In the genomic region with DNA sequence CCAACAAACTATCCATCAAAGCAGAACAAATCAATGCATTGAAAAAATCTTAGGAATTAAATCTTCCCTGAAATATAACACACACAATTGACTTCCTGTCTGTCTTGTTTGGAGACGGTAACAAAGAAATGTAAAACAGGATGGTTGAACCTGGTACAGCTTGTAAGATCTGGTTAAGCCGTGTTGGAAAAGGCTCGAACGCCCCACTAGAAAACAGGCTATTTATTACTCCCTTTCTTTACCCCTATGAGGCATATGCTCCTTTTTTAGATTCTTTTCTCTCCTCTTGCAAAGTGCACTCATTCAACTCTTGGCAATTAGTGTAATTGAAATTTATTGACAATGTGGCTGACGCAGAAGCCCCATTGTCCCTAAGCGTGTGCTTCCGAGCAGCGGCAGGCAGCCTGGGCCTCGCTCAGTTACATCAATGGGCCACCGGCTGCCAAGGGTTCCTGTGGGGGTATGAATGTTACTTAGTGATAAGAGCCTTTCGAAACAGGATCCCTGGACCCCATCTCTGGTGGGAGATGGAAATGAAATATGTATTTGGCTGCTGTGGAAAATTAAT, we compare ENCODE assay signal across 19 mouse cellular contexts.
A peak's percentile ranks its signal among the peaks of the same experiment; 100 is the strongest.
DNase-seq lines count a peak whose midpoint lies in the region; ATAC-seq and TF ChIP-seq lines count a peak whose summit lies in the region.
"Had no signal": no experiment of that assay in that cellular context is flagged by ENCODE, and none has a peak within 500 bp of the region (broad histone marks: within the 10 kb centered on the region; RNA-seq: fewer than 3 reads in every experiment).

No protein-coding gene starts in this region.

- no peaks in the 10 kb centered on the region for H3K9me3 ChIP-seq in embryonic facial prominence, embryonic 11.5 days (replicated peaks; ENCODE audit: control insufficient read depth, low read length)
- no peaks in the 10 kb centered on the region for H3K9me3 ChIP-seq in embryonic facial prominence, embryonic 10.5 days
- H3K9me3 ChIP-seq in forebrain, postnatal 0 days (ENCODE audit: low read length) = no peaks in the 10 kb centered on the region
- H3K9me3 ChIP-seq in midbrain, postnatal 0 days (ENCODE audit: low read length) = no peaks in the 10 kb centered on the region
- H3K9me3 ChIP-seq: embryonic facial prominence, embryonic 15.5 days; limb, embryonic 12.5 days had no signal

- DNase-seq in embryonic facial prominence, embryonic 11.5 days (ENCODE audit: low spot score) = peak; percentile 14
- DNase-seq in embryonic facial prominence, embryonic 10.5 days (ENCODE audit: low spot score) = no peak
- DNase-seq in Muller cell, postnatal 12 days (ENCODE audit: inconsistent ontology term) = peak; percentile 27
- DNase-seq in forebrain, postnatal 0 days = peak; percentile 39
- DNase-seq in midbrain, postnatal 0 days (ENCODE audit: low spot score) = peak; percentile 28
- DNase-seq in left cerebral cortex, postnatal 36 days (ENCODE audit: low spot score in 2 of 2) = no peak
- no peak for DNase-seq in spleen, adult 18-20 months
- DNase-seq in frontal cortex, postnatal 14 days (ENCODE audit: low spot score in 2 of 2) = no peak
- DNase-seq: cerebellum, postnatal 25 days; gastrocnemius, postnatal 14 days; kidney, adult 2 months; kidney, postnatal 4 days; thymus, postnatal 25 days had no signal

- TF ChIP-seq CTCF in forebrain, postnatal 0 days (IDR thresholded peaks at IDR 0.05; ENCODE audit: low read depth) = no peak
- TF ChIP-seq CTCF in midbrain, postnatal 0 days (IDR thresholded peaks at IDR 0.05) = no peak

- 71% methylated on average over 11 of the region's 11 CpGs for WGBS in embryonic facial prominence, embryonic 11.5 days
- 70% methylated on average over 11 of the region's 11 CpGs for WGBS in embryonic facial prominence, embryonic 10.5 days
- WGBS in forebrain, postnatal 0 days = 14% methylated on average over 11 of the region's 11 CpGs
- 38% methylated on average over 11 of the region's 11 CpGs for WGBS in midbrain, postnatal 0 days

- intact Hi-C loops in left cerebral cortex, postnatal 36 days (cut with DNase I) = no loop called here

- no peak overlapping the region for H3K9ac ChIP-seq in embryonic facial prominence, embryonic 11.5 days (replicated peaks; ENCODE audit: low read length)
- no peak overlapping the region for H3K9ac ChIP-seq in forebrain, postnatal 0 days
- H3K9ac ChIP-seq in midbrain, postnatal 0 days (replicated peaks; ENCODE audit: low read length, poor library complexity, severe bottlenecking) = no peak overlapping the region
- H3K9ac ChIP-seq: embryonic facial prominence, embryonic 15.5 days; limb, embryonic 12.5 days; liver, embryonic 14.5 days had no signal

- 0 out of 2 replicates have a peak, but pooled peaks have one; percentile 48 for ATAC-seq in embryonic facial prominence, embryonic 11.5 days (replicated peaks; ENCODE audit: insufficient number of reproducible peaks, low FRiP score, low TSS enrichment, low read depth)
- ATAC-seq in forebrain, postnatal 0 days = peak; percentile 60; the same call in 1 of the 2 replicates
- no peak for ATAC-seq in midbrain, postnatal 0 days (ENCODE audit: low FRiP score)
- ATAC-seq: lung, postnatal 0 days; Patski had no signal

- no peaks in the 10 kb centered on the region for H3K4me1 ChIP-seq in embryonic facial prominence, embryonic 11.5 days (ENCODE audit: control insufficient read depth, insufficient read depth, low read length)
- peaks cover 6% of the 10 kb centered on the region; the same call in 1 of the 2 replicates for H3K4me1 ChIP-seq in embryonic facial prominence, embryonic 10.5 days
- 0 out of 2 replicates have a peak, but pooled peaks cover 5% of the 10 kb centered on the region for H3K4me1 ChIP-seq in forebrain, postnatal 0 days (ENCODE audit: insufficient read depth)
- H3K4me1 ChIP-seq in midbrain, postnatal 0 days (ENCODE audit: insufficient read depth, low read length) = 0 out of 2 replicates have a peak, but pooled peaks cover 2% of the 10 kb centered on the region
- H3K4me1 ChIP-seq: embryonic facial prominence, embryonic 15.5 days; limb, embryonic 12.5 days; megakaryocyte, embryonic 14.5 days had no signal

- H3K27ac ChIP-seq in embryonic facial prominence, embryonic 11.5 days (replicated peaks; ENCODE audit: low read depth, low read length) = no peak overlapping the region
- no peak overlapping the region for H3K27ac ChIP-seq in embryonic facial prominence, embryonic 10.5 days (replicated peaks)
- no peak overlapping the region for H3K27ac ChIP-seq in forebrain, postnatal 0 days (ENCODE audit: low read depth, low read length)
- H3K27ac ChIP-seq in midbrain, postnatal 0 days (ENCODE audit: low read depth, low read length) = no peak overlapping the region
- H3K27ac ChIP-seq: embryonic facial prominence, embryonic 15.5 days; limb, embryonic 12.5 days; liver, embryonic 14.5 days had no signal

- H3K4me3 ChIP-seq in embryonic facial prominence, embryonic 11.5 days (ENCODE audit: low read depth, low read length) = no peak overlapping the region
- no peak overlapping the region for H3K4me3 ChIP-seq in embryonic facial prominence, embryonic 10.5 days
- no peak overlapping the region for H3K4me3 ChIP-seq in forebrain, postnatal 0 days (ENCODE audit: low read depth, low read length)
- no peak overlapping the region for H3K4me3 ChIP-seq in midbrain, postnatal 0 days (ENCODE audit: low read depth, low read length)
- H3K4me3 ChIP-seq: embryonic facial prominence, embryonic 15.5 days; limb, embryonic 12.5 days; megakaryocyte, embryonic 14.5 days had no signal

- H3K36me3 ChIP-seq in embryonic facial prominence, embryonic 11.5 days (replicated peaks; ENCODE audit: control insufficient read depth, insufficient read depth, low read depth, low read length) = no peaks in the 10 kb centered on the region
- H3K36me3 ChIP-seq in embryonic facial prominence, embryonic 10.5 days (replicated peaks) = no peaks in the 10 kb centered on the region
- H3K36me3 ChIP-seq in forebrain, postnatal 0 days (ENCODE audit: insufficient read depth) = no peaks in the 10 kb centered on the region
- no peaks in the 10 kb centered on the region for H3K36me3 ChIP-seq in midbrain, postnatal 0 days (ENCODE audit: insufficient read depth, low read length)
- H3K36me3 ChIP-seq: embryonic facial prominence, embryonic 15.5 days; limb, embryonic 12.5 days had no signal

- H3K4me2 ChIP-seq in embryonic facial prominence, embryonic 11.5 days (ENCODE audit: low read depth, low read length) = no peak overlapping the region
- no peak overlapping the region for H3K4me2 ChIP-seq in forebrain, postnatal 0 days (ENCODE audit: low read depth)
- H3K4me2 ChIP-seq in midbrain, postnatal 0 days (ENCODE audit: low read depth, low read length, poor library complexity, severe bottlenecking) = no peak overlapping the region
- H3K4me2 ChIP-seq: embryonic facial prominence, embryonic 15.5 days; limb, embryonic 12.5 days had no signal

- H3K27me3 ChIP-seq in embryonic facial prominence, embryonic 11.5 days (ENCODE audit: control insufficient read depth, insufficient read depth, low read length) = no peaks in the 10 kb centered on the region
- H3K27me3 ChIP-seq in embryonic facial prominence, embryonic 10.5 days (replicated peaks; ENCODE audit: low read depth, poor library complexity, severe bottlenecking) = peaks cover 14% of the 10 kb centered on the region; the same call in 1 of the 2 replicates
- no peaks in the 10 kb centered on the region; the same call in 1 of the 2 replicates for H3K27me3 ChIP-seq in forebrain, postnatal 0 days (ENCODE audit: insufficient read depth, low read length)
- no peaks in the 10 kb centered on the region for H3K27me3 ChIP-seq in midbrain, postnatal 0 days (ENCODE audit: insufficient read depth, low read length)
- H3K27me3 ChIP-seq: embryonic facial prominence, embryonic 15.5 days; megakaryocyte, embryonic 14.5 days; Patski had no signal

Comparison
In these comparisons a context has a peak if more than half of its experiments do, and no peak if none do; other contexts are left out.
1. DNase-seq: peak in embryonic facial prominence, embryonic 11.5 days (single experiment), Muller cell, postnatal 12 days (single experiment), forebrain, postnatal 0 days (single experiment) and midbrain, postnatal 0 days (single experiment); none in embryonic facial prominence, embryonic 10.5 days (single experiment), left cerebral cortex, postnatal 36 days (0 of 2), spleen, adult 18-20 months (0 of 2) and frontal cortex, postnatal 14 days (0 of 2).